Mouse (Mus musculus) thymus, postnatal 14 days (tissue): ENCODE data around the gene Dennd1a.
"Not testable (repeated sequence)": the region's sequence is repeated elsewhere in the genome, so short reads cannot be mapped to it uniquely, and the experiment has no call there.

Source experiments
- DNase-seq: peaks from one replicate; pipeline ENCODE4 v3.0.0; 2021

Dennd1a gene

DNA sequence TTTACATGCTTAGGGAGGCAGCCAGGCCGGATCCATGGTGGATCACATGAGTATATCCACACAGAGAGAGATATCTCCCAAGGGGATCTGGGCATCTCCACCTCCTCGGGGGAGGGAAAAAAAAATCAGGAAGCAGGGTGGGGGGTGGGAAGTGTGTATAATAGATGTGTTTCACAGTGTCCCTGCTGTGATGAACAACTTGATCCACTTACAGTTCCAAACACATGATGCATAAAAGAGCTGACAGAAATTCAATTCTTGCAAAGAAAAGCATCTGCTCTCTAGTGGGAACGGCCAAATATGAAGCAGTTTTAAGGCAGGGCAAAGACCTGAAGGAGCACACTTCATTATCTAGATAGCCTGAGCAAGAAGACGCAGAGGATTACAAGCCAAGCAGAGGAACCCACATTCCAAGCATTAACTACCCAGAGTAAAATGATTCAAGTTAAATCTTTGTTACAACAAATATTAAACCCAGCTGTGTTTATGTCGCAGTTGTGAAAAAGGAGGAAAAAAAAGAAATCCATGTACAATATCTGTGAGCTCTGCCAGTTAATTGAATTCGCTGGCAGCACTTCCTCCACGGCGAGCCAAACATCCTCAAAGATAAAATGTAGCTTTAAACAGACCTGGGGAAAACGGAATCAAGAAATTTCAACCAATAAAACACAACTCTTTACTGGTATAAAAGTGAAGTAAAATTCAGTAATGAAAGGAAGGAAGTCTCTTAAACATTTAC, 341.4 kb downstream of the Dennd1a start:
- no peak for DNase-seq

DNA sequence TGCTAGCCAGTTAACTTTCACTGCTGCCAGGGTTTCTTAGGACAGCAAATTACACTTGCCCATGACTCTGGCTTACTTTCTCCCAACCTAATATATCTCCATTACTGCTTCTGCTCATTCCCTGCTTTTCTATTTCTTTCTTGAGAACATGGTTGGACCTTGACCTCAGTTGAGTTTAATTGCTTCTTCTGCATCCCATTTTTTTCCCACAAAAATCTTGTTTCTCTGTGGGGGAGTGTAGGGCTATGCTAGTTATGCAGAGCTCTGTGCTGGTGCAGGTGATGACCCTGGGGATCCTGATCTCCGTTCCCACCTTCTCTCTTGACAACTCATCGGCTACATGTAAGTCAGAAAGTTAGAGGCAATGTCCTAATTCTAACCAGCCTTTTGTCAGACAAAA, 344.3 kb downstream of the Dennd1a start:
- DNase-seq: no peak

DNA sequence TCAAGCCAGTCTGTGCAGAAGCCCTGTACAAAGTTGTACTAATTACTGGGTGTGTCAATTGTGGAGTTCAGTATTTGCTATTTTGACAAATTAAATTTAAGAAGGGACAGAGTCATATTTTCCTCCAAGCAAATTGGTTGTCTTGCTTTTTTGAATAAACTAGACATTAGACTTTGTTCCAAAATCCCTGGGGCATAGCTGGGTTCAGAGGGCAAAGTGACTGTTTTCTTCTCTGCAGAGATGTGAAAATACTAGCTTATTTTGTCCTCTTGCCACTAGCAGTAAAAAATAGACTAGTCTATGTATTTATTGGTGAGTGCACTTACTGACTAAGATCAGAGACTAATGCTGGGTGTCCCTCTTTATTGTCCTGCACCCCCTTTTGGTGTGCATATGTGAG, 345.4 kb downstream of the Dennd1a start:
- DNase-seq: no peak

DNA sequence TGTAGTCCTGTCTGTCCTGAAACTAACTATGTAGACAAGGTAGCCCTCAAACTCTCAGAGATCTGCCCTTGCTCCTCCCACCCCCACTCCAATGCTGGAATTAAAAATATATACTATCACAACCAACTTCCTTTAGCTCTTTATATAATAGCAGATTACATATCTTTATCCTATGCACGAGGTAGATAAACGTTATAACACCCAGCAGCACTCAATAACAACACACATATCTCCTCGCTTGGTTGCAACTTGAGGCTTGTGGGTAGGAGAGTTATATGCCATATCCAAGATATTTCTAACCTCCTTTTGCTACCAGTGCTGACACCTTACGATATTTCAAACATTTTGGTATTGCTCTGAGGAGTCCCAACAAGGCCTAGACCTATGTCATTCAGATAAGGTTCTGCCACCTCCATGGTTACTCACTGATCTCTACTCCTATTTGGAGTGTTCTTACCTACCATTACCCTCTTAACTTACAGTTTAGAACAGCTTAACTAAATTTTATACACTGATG, 346.3 kb downstream of the Dennd1a start:
- no peak for DNase-seq

DNA sequence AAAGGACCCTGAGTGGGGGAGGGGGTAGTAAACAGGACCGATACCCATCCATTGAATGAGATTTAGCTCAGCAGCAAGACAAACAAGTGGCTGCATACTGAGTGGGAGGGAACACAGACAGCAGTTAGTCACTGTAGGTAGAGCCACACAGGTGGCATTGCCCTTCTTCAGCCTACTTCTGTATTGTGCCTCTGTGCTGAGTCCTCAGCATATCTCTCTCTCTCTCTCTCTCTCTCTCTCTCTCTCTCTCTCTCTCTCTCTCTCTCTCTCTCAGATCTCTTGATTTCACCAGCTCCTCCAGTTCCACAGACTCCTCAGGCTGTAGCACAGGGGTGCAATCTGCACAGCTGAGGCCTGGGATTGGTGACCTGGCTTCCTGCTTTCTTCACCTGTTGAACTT, 347.2 kb downstream of the Dennd1a start:
- DNase-seq: no peak

DNA sequence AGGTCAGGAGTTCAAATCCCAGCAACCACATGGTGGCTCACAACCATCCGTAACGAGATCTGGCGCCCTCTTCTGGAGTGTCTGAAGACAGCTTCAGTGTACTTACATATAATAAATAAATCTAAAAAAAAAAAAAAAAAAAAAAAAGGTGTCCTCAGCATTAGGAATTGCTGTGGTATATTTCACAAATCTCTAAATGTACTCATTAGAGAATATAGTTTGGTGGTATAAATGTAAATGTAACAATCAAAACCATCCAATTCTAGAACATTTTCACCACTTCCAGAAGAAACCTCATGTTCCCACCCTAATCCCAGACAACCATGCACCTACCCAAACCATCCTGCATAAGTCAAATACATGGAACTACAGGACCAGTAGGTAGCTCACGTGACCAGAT, 350.3 kb downstream of the Dennd1a start:
- not testable (repeated sequence) for DNase-seq

DNA sequence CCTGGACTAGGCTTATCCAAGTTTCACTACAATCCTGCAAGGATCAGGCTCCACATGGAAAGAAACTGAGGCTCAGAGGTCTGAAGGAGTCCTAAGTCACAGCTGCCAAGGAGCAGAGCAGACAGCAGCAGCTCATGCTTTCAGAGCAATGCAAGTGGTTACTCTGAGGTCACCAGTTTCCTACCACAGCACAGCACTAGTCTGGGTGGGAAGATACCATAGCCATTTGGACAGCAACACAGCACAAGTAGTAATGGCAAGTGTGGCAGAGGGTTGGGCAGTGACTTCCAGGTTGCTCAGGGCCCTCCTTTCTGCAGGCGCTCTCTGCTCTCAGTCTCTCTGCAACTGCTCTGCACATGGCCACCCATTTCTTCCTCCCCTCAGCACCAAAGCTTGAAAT, 354.9 kb downstream of the Dennd1a start:
- DNase-seq: no peak

DNA sequence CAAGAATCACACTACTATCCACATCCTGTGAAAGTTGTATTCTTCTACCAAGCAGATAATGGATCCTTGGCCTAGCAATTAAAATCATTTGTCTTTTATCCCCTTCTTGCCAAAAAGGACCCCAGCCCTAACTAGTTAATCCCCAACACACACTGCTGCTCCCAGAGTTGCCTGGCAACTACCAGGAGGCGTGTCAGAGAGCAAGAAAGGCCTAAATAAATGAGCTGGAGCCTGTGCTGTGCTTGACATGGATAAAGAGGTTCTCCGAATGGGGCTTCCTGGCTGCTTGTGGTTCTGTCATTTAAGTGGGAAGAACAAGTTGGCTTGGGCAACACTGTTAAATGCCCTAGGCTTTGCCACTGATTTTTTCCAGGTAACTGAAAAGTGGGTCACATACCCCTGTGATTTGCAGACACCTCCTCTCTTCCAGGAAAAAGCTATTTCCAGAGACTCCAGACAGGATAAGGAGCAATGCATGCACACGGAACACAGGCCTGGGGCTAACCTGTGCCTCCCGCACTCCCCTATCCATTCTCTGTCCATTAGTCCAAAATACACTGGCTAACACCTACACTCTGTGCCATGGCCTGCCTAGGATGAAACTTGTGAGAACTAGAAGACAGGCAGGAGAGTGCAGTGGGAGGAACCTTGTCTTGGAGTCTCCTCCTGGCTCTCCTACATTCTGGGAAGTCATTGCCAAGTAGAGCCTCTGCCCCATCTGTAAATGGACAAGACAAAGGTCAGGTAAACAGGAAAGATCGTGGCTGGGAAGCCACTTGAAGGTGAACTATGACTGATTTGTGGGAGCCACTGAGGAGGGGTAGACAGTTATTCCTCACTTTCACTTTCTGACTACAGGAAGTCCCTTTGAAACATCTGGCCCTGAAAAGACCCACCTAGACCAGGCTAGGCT, 355.9 kb downstream of the Dennd1a start:
- no peak for DNase-seq

DNA sequence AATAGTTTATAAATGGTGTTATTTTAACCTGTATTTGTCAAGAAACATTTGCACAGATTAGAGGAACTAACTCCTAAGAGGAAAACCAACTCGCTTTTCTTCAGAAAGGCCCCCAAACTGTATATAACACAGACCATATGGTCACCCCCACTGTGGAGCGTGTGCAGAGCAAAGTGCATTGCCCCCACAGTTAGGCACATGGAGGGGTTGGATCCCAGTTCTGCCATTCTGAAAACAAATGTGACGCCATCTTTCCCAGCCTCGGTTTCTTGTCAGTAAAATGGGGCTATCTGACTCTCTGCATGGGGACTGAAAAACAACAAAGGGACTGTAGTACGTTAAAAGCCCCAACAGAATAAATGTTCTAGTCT, 361.1 kb downstream of the Dennd1a start:
- no peak for DNase-seq

DNA sequence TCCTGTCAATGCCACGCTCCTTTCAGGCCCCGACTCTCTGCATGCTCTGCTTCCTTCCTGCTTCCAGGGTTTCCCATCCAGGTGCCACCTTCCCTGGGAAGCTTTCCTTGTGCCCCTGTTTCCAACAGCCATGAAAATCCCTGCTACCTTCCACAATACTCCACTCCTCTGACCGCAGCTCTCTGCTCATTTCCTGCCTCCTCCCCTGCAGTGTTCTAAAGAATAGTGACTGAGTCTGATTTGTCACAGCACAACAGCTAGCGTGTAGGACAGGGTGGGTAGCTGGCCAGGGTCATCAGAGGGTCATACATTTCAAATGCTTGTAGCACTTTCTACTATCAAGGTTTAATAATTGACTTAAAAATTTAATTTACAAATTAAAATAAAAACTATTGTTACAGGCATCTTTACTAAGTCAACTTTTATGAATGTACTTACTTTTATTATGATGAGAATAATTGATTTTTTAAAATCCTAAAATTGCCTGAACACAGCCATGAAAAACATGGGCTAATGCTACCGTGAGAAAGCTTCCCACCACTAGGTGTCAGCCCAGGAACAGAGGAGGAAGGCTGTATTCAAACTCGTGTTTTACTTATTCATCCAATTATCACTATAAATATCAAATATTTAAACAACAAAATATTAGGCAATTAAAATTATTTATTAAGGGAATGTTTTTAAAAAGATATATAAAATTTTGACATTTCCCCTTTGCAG, 361.6 kb downstream of the Dennd1a start:
- DNase-seq: peak; percentile 15

DNA sequence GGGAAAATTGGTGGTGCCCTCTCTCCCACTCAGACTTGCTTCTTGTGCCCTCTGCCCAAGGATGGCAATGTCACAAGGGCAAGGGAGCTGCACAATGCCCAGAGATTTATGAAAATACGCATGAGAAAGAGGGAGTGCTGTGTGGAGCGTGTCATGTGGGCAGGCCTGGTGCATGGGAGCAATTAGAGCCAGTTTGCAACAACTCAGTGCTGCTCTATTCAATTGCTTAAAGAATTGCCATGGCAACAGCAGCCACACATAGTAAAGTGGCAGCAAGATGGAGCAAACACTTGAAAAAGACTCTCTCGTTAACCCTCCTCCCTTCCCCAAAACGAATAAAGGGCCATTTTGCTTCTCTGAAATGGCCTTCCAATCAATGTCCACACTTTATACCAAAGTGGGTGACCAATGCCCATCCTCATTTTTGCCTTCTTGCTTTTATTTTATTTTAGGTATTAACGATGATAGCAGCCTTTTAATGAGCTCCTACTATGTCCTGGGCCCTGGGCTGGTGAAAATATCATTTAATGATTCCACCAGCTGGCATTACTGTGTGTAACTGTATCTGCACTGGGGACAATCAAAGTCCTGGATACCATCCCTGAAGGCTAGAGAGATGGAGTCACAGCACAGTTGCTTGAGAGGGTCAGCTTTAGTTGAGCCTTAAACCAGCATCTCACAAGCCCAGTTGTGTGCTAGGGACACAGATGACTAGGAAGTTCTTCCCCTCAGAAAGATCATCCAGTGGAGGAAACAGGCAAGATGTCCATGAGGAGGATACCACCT, 378.3 kb downstream of the Dennd1a start:
- DNase-seq: no peak

DNA sequence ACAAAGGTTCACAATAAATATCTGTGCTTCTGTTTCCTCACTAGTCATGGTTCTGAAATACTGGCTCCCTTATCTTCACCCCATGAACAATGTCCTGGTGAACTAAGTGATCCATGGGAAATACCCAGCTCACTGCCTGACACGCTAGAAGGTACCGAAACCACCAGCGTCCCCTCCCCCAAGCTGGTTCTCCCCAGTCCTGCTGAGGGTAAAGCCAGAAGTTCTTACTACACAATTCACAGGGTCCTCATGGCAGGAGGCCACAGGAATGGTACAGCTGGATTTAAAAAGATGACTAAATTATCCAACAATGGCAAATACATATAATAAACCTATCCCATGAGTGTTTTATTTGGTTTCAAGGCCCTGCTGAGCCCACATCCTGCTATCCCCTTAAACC, 378.9 kb downstream of the Dennd1a start:
- DNase-seq: no peak

DNA sequence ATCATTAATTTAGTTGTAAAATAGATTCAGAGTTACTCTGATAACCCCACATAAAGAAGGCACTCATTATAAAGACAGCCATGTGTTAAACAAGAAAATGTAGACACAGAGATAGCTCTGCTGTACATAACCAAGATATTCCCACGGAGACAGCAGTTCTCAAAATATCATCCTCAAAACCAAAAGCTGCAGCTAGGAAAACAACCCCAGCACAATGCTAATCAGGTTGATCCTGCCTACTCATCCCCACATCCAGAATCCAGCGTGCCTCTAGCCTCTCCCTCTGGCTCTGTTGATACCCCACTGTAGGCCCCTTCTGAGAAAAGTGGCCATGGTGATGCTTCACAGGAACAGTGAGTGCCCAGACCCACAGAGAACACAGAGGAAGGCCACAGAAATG, 380.9 kb downstream of the Dennd1a start:
- DNase-seq: no peak

DNA sequence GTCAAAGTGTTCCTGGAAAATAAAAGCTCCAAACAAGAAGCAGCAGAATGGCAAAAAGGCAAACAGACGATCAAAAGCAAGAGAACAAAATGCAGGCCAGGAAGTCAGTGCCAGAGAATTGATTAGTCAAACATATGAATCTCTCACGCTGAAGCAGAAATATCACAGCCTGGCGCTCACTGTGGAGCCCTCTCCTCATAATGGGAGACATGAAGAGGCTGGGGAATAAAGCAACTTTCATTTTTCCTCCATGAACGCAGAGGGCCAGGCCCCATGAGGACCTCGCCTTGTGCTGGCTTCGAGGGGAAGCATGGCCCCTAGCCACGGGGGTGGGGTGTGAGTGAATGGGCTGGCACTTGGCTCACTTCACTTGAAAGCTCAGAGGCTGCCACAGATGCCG, 383.9 kb downstream of the Dennd1a start:
- DNase-seq: no peak

DNA sequence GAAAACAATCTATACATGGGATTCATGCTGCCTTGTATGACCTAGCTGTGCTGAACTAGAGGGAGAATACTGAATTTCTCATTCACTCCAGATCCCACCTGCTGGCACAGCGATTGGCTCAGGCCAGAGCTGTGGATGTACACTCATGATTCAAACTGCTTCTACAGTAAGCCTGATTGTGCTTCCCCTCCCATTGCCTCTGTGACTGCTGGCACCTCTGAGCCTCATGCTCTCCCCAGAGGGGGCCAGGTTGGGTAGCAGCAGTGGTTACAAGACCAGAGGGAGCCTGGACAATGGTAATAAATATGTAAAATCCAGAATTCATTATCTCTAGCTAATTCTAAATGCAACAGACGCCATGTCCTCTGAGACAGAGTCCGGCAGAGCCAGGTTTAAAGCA, 404.0 kb downstream of the Dennd1a start:
- DNase-seq: no peak

DNA sequence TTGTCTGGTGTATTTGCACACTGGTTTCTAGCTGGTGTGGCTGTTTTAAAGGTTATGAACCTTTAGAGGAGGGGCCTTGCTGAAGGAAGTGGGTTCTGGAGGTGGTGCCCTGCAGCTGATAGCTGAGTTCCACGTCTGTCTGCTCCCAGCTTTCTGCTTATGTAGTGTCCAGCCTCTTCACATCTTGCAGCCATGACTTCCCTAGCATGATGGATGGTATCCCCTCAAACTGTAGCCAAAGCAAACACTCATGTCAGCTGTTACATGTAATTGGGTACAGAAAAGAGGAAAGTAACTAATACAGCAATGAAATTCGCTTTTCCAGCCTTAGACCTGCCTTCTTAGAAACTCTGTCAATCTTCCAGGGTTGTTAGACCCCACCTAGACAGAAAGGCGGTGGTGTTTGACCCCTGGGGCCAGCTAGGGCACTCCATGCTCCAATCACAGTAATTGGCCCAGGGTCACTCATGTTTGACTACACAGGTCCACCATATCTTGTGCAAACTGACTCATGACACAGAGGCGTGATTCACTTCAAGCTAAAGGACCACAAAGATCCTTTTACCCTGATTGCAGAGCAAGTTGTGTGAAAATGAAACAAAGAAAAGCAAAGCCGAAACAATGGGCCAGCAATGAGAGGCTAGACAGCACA, 405.8 kb downstream of the Dennd1a start:
- DNase-seq: no peak

DNA sequence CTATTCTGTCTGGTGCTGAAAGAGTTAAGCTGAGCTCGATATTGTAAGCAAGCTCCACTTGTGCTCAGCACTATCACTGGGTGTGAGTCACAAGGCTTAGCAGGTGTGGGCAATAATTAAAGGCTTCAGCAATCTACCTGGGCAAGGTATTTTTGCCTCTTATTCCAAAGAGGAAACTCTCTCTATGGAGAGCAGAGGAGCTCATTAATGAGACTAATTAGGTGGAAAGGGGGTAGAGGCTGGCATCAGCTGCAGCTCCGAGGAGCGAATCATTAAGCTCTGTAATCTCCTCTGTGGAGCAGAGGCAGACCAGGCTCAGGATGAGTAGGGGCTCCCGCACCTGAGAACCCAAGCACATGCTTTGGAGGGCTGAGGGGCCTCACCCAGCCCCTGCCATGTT, 407.5 kb downstream of the Dennd1a start:
- DNase-seq: no peak

DNA sequence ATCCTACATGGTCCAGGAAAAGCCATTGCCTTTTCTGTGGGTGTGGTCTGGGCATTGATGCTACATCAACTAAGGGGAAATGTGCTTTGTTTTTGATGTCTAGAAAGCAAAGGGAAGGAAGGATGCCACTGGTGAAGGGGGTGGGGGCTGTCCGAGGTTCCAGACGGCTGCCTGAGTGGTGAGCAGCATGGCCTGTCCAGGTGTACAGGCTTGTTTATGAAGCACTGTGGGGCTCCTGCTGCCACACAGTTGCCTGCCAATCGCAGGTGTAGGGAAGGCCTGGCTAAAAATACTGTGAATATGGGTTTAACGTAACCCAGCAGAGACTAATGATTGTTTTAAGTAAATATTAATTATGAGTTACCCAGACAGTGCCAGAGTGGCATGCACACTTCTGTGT, 414.4 kb downstream of the Dennd1a start:
- no peak for DNase-seq

DNA sequence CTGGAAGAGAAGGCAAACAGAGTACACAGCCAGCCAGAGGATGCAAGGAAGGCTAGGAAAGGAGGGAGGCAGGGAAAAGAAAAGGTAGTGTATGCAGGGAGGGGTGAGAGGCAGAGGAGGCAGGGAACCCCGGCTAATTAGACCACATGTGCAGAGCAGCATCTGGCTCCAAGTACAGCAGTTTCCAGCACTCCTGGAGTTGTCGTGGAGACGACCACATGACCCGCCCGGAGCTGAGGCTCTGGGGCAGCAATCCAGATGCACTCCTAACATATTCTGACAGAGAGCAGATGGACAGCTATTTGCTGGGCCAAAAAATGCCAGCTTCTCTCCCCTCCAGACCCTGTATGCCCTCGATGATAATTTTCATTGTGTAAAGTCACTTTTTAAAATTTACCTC, 417.6 kb downstream of the Dennd1a start:
- DNase-seq: no peak

DNA sequence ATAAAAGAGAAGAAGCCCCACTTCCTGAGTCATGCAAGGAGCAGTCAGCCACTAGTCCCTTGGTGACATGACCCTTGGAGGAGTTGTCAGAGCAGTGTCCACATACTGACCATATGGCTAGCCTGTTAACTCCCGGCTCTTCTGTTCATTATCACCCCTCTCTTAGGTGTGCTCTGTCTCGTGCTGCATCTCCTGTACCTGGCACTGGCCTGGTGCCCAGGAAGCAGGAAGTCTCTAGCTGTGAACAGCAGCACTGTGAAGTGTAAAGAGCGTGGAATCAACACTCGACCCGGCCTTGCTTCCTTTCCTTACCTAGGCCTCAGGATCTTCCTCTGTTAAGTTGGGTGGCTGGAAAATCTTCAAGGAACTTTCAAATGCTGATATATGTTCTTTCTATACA, 419.8 kb downstream of the Dennd1a start:
- no peak for DNase-seq

DNA sequence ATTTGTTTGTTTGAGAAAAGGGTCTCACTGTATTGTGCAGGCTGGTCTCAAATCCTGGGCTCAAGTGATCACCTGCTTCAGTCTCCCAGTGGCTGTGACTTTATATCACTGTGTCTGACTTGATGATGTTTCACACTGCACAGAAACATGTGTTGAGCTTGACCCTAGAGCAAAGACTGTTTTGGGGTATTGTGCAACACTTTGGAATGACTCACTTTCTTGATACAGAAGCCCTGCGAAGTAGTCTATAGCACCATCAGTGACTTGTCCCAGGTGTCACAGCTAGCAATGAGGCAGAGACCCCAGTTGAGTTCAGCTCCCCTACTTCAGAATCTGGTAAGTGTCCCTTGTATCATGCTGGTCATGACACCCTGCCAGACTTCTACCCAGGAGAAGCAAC, 429.7 kb downstream of the Dennd1a start:
- no peak for DNase-seq

DNA sequence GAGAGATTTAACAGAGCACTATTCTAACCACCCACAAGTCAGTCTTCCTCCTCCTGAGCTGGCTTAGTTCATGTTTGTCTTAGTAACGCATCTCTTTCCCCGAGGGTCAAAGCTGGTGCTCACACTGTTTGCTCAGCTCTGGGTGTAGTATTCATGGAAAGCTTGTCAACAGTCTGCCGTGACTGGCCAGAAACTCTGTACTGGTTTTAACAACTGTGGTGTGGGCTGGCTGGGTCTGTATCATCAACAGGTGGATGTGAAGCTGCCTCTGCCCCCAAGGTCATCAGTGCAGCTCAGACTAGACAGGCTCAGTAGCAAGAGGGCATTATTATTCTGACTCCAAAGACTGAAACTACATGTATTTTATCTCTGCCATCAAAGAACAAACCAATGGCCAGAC, 430.2 kb downstream of the Dennd1a start:
- no peak for DNase-seq
